In genomic region chr4:156234701-156235213, GRCm38 (mm10) we compare ENCODE assay signal across 8 mouse cellular contexts. TPM values are rescaled to one million over a fixed set of nuclear protein-coding genes. Genes with fewer than 3 reads are reported as not detected.
DNase-seq lines count a peak whose midpoint lies in the region; ATAC-seq and TF ChIP-seq lines count a peak whose summit lies in the region.

TSS of gene Plekhn1 (minus strand) at chr4:156234857.

- H3K9ac ChIP-seq in CH12.LX (ENCODE audit: insufficient read depth, low read depth) = peak within 1 kb of the TSS; percentile 85
- peak within 1 kb of the TSS; percentile 81 for H3K9ac ChIP-seq in heart, embryonic 14.5 days (ENCODE audit: low read length)
- peak within 1 kb of the TSS; percentile 85 for H3K9ac ChIP-seq in liver, embryonic 15.5 days
- peak within 1 kb of the TSS; percentile 82 for H3K9ac ChIP-seq in neural tube, embryonic 11.5 days (ENCODE audit: low read length)
- peak within 1 kb of the TSS; percentile 67 for H3K9ac ChIP-seq in stomach, postnatal 0 days (ENCODE audit: low read length)

- in situ Hi-C loops in CH12.LX (cut with MboI; ENCODE audit: low pct_ligation_motif_present, low pct_unique_long_range_greater_than_20kb, low sequenced_read_pairs) = no loop called here

- peak within 1 kb of the TSS; percentile 67 to 88 (median 85) for H3K4me3 ChIP-seq in CH12.LX (replicated peaks in 1 of 3; ENCODE audit: low read depth in 2 of 3, low read length in 2 of 3, poor library complexity in 1 of 3)
- H3K4me3 ChIP-seq in heart, embryonic 14.5 days (ENCODE audit: control insufficient read depth in 1 of 2, insufficient read depth in 1 of 2, low read depth in 1 of 2, low read length in 2 of 2) = peak within 1 kb of the TSS; percentile 65 to 99
- peak within 1 kb of the TSS; percentile 97 for H3K4me3 ChIP-seq in liver, embryonic 15.5 days (replicated peaks)
- H3K4me3 ChIP-seq in neural tube, embryonic 11.5 days (ENCODE audit: low read depth, low read length) = peak within 1 kb of the TSS; percentile 79
- H3K4me3 ChIP-seq in stomach, postnatal 0 days (ENCODE audit: low read depth, low read length) = peak within 1 kb of the TSS; percentile 87

- 2% methylated on average over 30 of the region's 48 CpGs for WGBS in heart, embryonic 14.5 days
- under 1% methylated on average over 47 of the region's 48 CpGs for WGBS in liver, embryonic 15.5 days (ENCODE audit: insufficient replicate concordance)
- WGBS in neural tube, embryonic 11.5 days = under 1% methylated on average over 40 of the region's 48 CpGs
- under 1% methylated on average over 39 of the region's 48 CpGs for WGBS in stomach, postnatal 0 days

- peak; percentile 57 for TF ChIP-seq POLR2A in CH12.LX (IDR thresholded peaks at IDR 0.05; ENCODE audit: low read depth, low read length)
- TF ChIP-seq POLR2A in brain, embryonic 14.5 days (IDR thresholded peaks at IDR 0.05; ENCODE audit: borderline replicate concordance, extremely low read depth, insufficient read depth, insufficient read length, poor library complexity, severe bottlenecking) = peak; percentile 49; the same call in 1 of the 2 replicates

- no peak for TF ChIP-seq CTCF in CH12.LX (conservative IDR thresholded peaks at IDR 0.05 in 1 of 2, IDR thresholded peaks at IDR 0.05 in 1 of 2; ENCODE audit: low read depth in 2 of 2, low read length in 2 of 2)
- no peak for TF ChIP-seq CTCF in brain, embryonic 14.5 days (IDR thresholded peaks at IDR 0.05; ENCODE audit: borderline replicate concordance, extremely low read depth, insufficient read depth, insufficient read length)
- peak; percentile 1; the same call in 1 of the 2 replicates for TF ChIP-seq CTCF in stomach, postnatal 0 days (IDR thresholded peaks at IDR 0.05; ENCODE audit: low read depth)

- peak; percentile 55 for DNase-seq in CH12.LX (ENCODE audit: extremely low read depth)
- peak; percentile 93 for DNase-seq in brain, embryonic 14.5 days (ENCODE audit: low read depth)
- peak; percentile 88 for DNase-seq in kidney, postnatal 10 days
- peak; percentile 88 for DNase-seq in neural tube, embryonic 11.5 days (ENCODE audit: low spot score)
- DNase-seq in stomach, postnatal 0 days (ENCODE audit: low spot score) = peak; percentile 82

- H3K4me2 ChIP-seq in CH12.LX (ENCODE audit: insufficient read depth, low read depth, poor library complexity, severe bottlenecking) = peak within 1 kb of the TSS; percentile 82
- peak within 1 kb of the TSS; percentile 90 for H3K4me2 ChIP-seq in heart, embryonic 14.5 days (ENCODE audit: low read length)
- H3K4me2 ChIP-seq in liver, embryonic 15.5 days = peak within 1 kb of the TSS; percentile 99
- peak within 1 kb of the TSS; percentile 52 for H3K4me2 ChIP-seq in neural tube, embryonic 11.5 days (ENCODE audit: low read depth)
- H3K4me2 ChIP-seq in stomach, postnatal 0 days (replicated peaks; ENCODE audit: low read depth) = peak within 1 kb of the TSS; percentile 96

- H3K36me3 ChIP-seq in CH12.LX (replicated peaks in 1 of 2; ENCODE audit: control insufficient read depth in 1 of 2, insufficient read depth in 1 of 2, low read length in 1 of 2) = peaks cover 58 to 70% of the 10 kb centered on the region in 2 experiments
- peaks cover 59% of the 10 kb centered on the region for H3K36me3 ChIP-seq in heart, embryonic 14.5 days (ENCODE audit: control insufficient read depth, insufficient read depth, low read length)
- H3K36me3 ChIP-seq in liver, embryonic 15.5 days (replicated peaks) = peaks cover 56% of the 10 kb centered on the region
- peaks cover 23% of the 10 kb centered on the region for H3K36me3 ChIP-seq in neural tube, embryonic 11.5 days (ENCODE audit: control insufficient read depth, insufficient read depth, low read length)
- peaks cover 18% of the 10 kb centered on the region for H3K36me3 ChIP-seq in stomach, postnatal 0 days (ENCODE audit: control insufficient read depth, insufficient read depth, low read length)

- H3K4me1 ChIP-seq in CH12.LX (ENCODE audit: control insufficient read depth in 1 of 2, insufficient read depth in 2 of 2) = peaks cover 8 to 32% of the 10 kb centered on the region in 2 experiments
- H3K4me1 ChIP-seq in heart, embryonic 14.5 days (ENCODE audit: control insufficient read depth in 2 of 2, insufficient read depth in 2 of 2, low read length in 2 of 2) = peaks cover 5 to 9% of the 10 kb centered on the region in 2 experiments; a peak in 3 of 4 replicates
- H3K4me1 ChIP-seq in liver, embryonic 15.5 days (replicated peaks) = peaks cover 41% of the 10 kb centered on the region
- H3K4me1 ChIP-seq in neural tube, embryonic 11.5 days (ENCODE audit: control insufficient read depth, insufficient read depth, low read length) = peaks cover 11% of the 10 kb centered on the region; the same call in 1 of the 2 replicates
- no peaks in the 10 kb centered on the region; the same call in 1 of the 2 replicates for H3K4me1 ChIP-seq in stomach, postnatal 0 days (replicated peaks; ENCODE audit: control insufficient read depth, insufficient read depth)

- no peak; the same call in 1 of the 2 replicates for TF ChIP-seq RAD21 in CH12.LX (IDR thresholded peaks at IDR 0.05; ENCODE audit: low read depth, low read length)

- no peak within 1 kb of the TSS for H3K27ac ChIP-seq in CH12.LX (ENCODE audit: insufficient read depth, low read depth)
- peak within 1 kb of the TSS; percentile 17 to 88; a peak in 2 of 4 replicates for H3K27ac ChIP-seq in heart, embryonic 14.5 days (replicated peaks in 1 of 2; ENCODE audit: control insufficient read depth in 1 of 2, insufficient read depth in 1 of 2, low read depth in 2 of 2, low read length in 2 of 2)
- H3K27ac ChIP-seq in liver, embryonic 15.5 days (replicated peaks) = peak within 1 kb of the TSS; percentile 96
- peak within 1 kb of the TSS; percentile 79 for H3K27ac ChIP-seq in neural tube, embryonic 11.5 days (ENCODE audit: low read depth, low read length)
- H3K27ac ChIP-seq in stomach, postnatal 0 days (replicated peaks) = peak within 1 kb of the TSS; percentile 93

- H3K79me2 ChIP-seq in CH12.LX (replicated peaks; ENCODE audit: control insufficient read depth, extremely low read depth, insufficient read depth, poor library complexity, severe bottlenecking) = peaks cover 31% of the 10 kb centered on the region

- no peaks in the 10 kb centered on the region for H3K27me3 ChIP-seq in CH12.LX (replicated peaks)
- no peaks in the 10 kb centered on the region for H3K27me3 ChIP-seq in heart, embryonic 14.5 days (ENCODE audit: control insufficient read depth, insufficient read depth, low read length)
- no peaks in the 10 kb centered on the region for H3K27me3 ChIP-seq in liver, embryonic 15.5 days
- no peaks in the 10 kb centered on the region for H3K27me3 ChIP-seq in neural tube, embryonic 11.5 days (ENCODE audit: control insufficient read depth, insufficient read depth, low read length)
- H3K27me3 ChIP-seq in stomach, postnatal 0 days (ENCODE audit: control insufficient read depth, insufficient read depth, low read length) = no peaks in the 10 kb centered on the region

- no peak for TF ChIP-seq EP300 in CH12.LX (IDR thresholded peaks at IDR 0.05; ENCODE audit: low read length)
- no peak for TF ChIP-seq EP300 in stomach, postnatal 0 days (optimal IDR thresholded peaks at IDR 0.05)

- H3K9me3 ChIP-seq in CH12.LX (replicated peaks; ENCODE audit: low read length) = no peaks in the 10 kb centered on the region
- no peaks in the 10 kb centered on the region for H3K9me3 ChIP-seq in heart, embryonic 14.5 days (ENCODE audit: control insufficient read depth, low read length)
- H3K9me3 ChIP-seq in liver, embryonic 15.5 days (replicated peaks) = no peaks in the 10 kb centered on the region
- H3K9me3 ChIP-seq in neural tube, embryonic 11.5 days (ENCODE audit: control insufficient read depth, low read length) = no peaks in the 10 kb centered on the region
- no peaks in the 10 kb centered on the region for H3K9me3 ChIP-seq in stomach, postnatal 0 days (ENCODE audit: control insufficient read depth, low read length)

- ATAC-seq in erythroid progenitor cell, adult 5-6 weeks (replicated peaks; ENCODE audit: low FRiP score, poor library complexity, severe bottlenecking) = peak; percentile 60
- ATAC-seq in heart, embryonic 14.5 days (ENCODE audit: insufficient number of reproducible peaks, insufficient read depth, low FRiP score, low read depth) = peak; percentile 8; the same call in 1 of the 2 replicates
- ATAC-seq in liver, embryonic 15.5 days (ENCODE audit: insufficient read depth) = peak; percentile 46
- ATAC-seq in neural tube, embryonic 11.5 days (ENCODE audit: insufficient read depth, low FRiP score, low TSS enrichment) = peak; percentile 48
- peak; percentile 21 for ATAC-seq in stomach, postnatal 0 days (ENCODE audit: low FRiP score, low TSS enrichment)

- dilution Hi-C loops in CH12.LX (cut with MboI; ENCODE audit: extremely low pct_ligation_motif_present, extremely low pct_unique_long_range_greater_than_20kb, low sequenced_read_pairs) = no loop called here

TF ChIP-seq in CH12.LX, 34 proteins besides CTCF, POLR2A, EP300 and RAD21 (continues in another document):
- TF ChIP-seq JUN (IDR thresholded peaks at IDR 0.05; ENCODE audit: insufficient read depth, low read depth, low read length) (no peak), ZNF384 (IDR thresholded peaks at IDR 0.05; ENCODE audit: low read depth, low read length) (no peak), TBP (conservative IDR thresholded peaks at IDR 0.05; ENCODE audit: low read depth, low read length) (no peak), GABPA (IDR thresholded peaks at IDR 0.05; ENCODE audit: insufficient replicate concordance, low read depth, low read length) (no peak), HCFC1 (IDR thresholded peaks at IDR 0.05; ENCODE audit: low read depth, low read length) (peak; percentile 55; the same call in 1 of the 2 replicates), NELFE (IDR thresholded peaks at IDR 0.05; ENCODE audit: low read depth, low read length) (peak; percentile 38; the same call in 1 of the 2 replicates), E2F4 (IDR thresholded peaks at IDR 0.05; ENCODE audit: insufficient replicate concordance, low read depth, low read length) (no peak), POLR2AphosphoS2 (IDR thresholded peaks at IDR 0.05; ENCODE audit: low read depth, low read length) (no peak), TCF12 (IDR thresholded peaks at IDR 0.05; ENCODE audit: low read depth, low read length) (0 out of 2 replicates have a peak, but pooled peaks have one; percentile 26)

RNA-seq across cellular contexts. Expression of gene Plekhn1, which starts in this region (rescaled TPM):
- total RNA-seq in CH12.LX (2012; rRNA removed) (8.2 and 9.7 TPM in 2 replicates), CH12.LX (2014; rRNA removed) (3.3 TPM in 2 replicates)
- polyA plus RNA-seq in CH12.LX (2012; ENCODE audit: insufficient read length, low read depth) = 6.5 and 7.2 TPM in 2 replicates
- 86.7 and 116 TPM in 2 replicates for polyA plus RNA-seq in brain, embryonic 14.5 days (2012; rRNA removed)
- total RNA-seq in erythroid progenitor cell, adult 5-6 weeks (2015; ENCODE audit: low replicate concordance) = 36.9 and 45.8 TPM in 2 replicates
- 23.7 and 40.3 TPM in 2 replicates for total RNA-seq in erythroid progenitor cell, adult 5-6 weeks (2017; ENCODE audit: low replicate concordance)
- polyA plus RNA-seq in heart, embryonic 14.5 days (2014; fragmentation: Nextera tagmentation; extraction: Ambion mirVana) = 13.5 and 15.3 TPM in 2 replicates
- 4.0 and 4.8 TPM in 2 replicates for polyA plus RNA-seq in liver, embryonic 15.5 days (2015; fragmentation: Nextera tagmentation; extraction: Ambion mirVana)
- polyA plus RNA-seq in neural tube, embryonic 11.5 days (2014; fragmentation: Nextera tagmentation; extraction: Ambion mirVana) = 20.4 and 21.6 TPM in 2 replicates
- 34.0 and 41.9 TPM in 2 replicates for polyA plus RNA-seq in stomach, postnatal 0 days (2015; fragmentation: Nextera tagmentation; extraction: Ambion mirVana)

Comparison
In these comparisons a context has a peak if more than half of its experiments do, and no peak if none do; other contexts are left out.
1. ATAC-seq: peak in every context shown above with its lines; median percentile 60 in erythroid progenitor cell, adult 5-6 weeks; 48 in neural tube, embryonic 11.5 days; 46 in liver, embryonic 15.5 days; 21 in stomach, postnatal 0 days; 8 in heart, embryonic 14.5 days.